Mouse (Mus musculus): ENCODE measurements at regions not wholly inside any gene's neighbourhood (a gene's known extent, or its start where the extent isn't known, plus 50 kb on each side); places are given as distances from the start of the nearest gene placed in this dataset.

GRCm38 (mm10) chr1:77048720-77049406 lies 466.0 kb downstream of the Epha4 start:
- TF ChIP-seq POLR2A (IDR thresholded peaks at IDR 0.05; ENCODE audit: low read depth, low read length) (no peak), CTCF (IDR thresholded peaks at IDR 0.05; ENCODE audit: extremely low read depth, insufficient read length, insufficient replicate concordance, low read depth, low read length) (no peak)
